Mouse (Mus musculus) embryonic facial prominence, embryonic 12.5 days (tissue): ENCODE measurements around the gene Msl3l2. TPM values are rescaled to one million over a fixed set of nuclear protein-coding genes. Genes with fewer than 3 reads are reported as not detected.

Source experiments
- ATAC-seq: fragments of 200-750 bp; cut with Nextera tagmentation; 2 replicates; pipeline ENCODE4 v1.8.0; 2017; ENCODE audit not compliant: insufficient number of reproducible peaks, insufficient read depth, low FRiP score, low TSS enrichment
- H3K27ac ChIP-seq: fragments of 300-500 bp; sonication (generic); 2 replicates; pipeline ENCODE4 v1.5.1; 2016; ENCODE audit warnings: mild to moderate bottlenecking
- H3K27me3 ChIP-seq: fragments of 300-500 bp; sonication (generic); 2 replicates; pipeline ENCODE4 v1.6.1; 2016; ENCODE audit warnings: mild to moderate bottlenecking, moderate library complexity
- H3K36me3 ChIP-seq: fragments of 300-500 bp; sonication (generic); 2 replicates; pipeline ENCODE4 v1.6.1; 2016; ENCODE audit warnings: mild to moderate bottlenecking
- H3K4me1 ChIP-seq: fragments of 300-500 bp; sonication (generic); 2 replicates; pipeline ENCODE4 v1.6.1; 2016
- H3K4me2 ChIP-seq: fragments of 300-500 bp; sonication (generic); replicated peaks from 2 replicates; pipeline ENCODE4 v1.6.1; 2016; ENCODE audit warnings: mild to moderate bottlenecking, moderate library complexity
- H3K4me3 ChIP-seq: fragments of 300-500 bp; sonication (generic); 2 replicates; pipeline ENCODE4 v1.5.1; 2016; ENCODE audit warnings: mild to moderate bottlenecking
- H3K9ac ChIP-seq: fragments of 300-500 bp; sonication (generic); 2 replicates; pipeline ENCODE4 v1.6.1; 2016; ENCODE audit warnings: mild to moderate bottlenecking, moderate library complexity
- H3K9me3 ChIP-seq: fragments of 300-500 bp; sonication (generic); 2 replicates; pipeline ENCODE4 v1.6.1; 2016; ENCODE audit warnings: mild to moderate bottlenecking, moderate library complexity
- WGBS: fragments of 180-500 bp; shearing (Covaris S2); methylation state at CpG from one replicate; pipeline ENCODE4 v1.1.7; 2016; 5-methylcytosine and 5-hydroxymethylcytosine counted together
- polyA plus RNA-seq: library from polyadenylated mRNA; unstranded; fragments of >200 nt; fragmentation: Nextera tagmentation; extraction: Ambion mirVana; gene quantifications from 2 replicates; pipeline ENCODE4 v1.2.1, GENCODE M21; 2016

The Msl3l2 gene
- polyA plus RNA-seq, 1 experiment from 2014 or later: 12.3 TPM

DNA sequence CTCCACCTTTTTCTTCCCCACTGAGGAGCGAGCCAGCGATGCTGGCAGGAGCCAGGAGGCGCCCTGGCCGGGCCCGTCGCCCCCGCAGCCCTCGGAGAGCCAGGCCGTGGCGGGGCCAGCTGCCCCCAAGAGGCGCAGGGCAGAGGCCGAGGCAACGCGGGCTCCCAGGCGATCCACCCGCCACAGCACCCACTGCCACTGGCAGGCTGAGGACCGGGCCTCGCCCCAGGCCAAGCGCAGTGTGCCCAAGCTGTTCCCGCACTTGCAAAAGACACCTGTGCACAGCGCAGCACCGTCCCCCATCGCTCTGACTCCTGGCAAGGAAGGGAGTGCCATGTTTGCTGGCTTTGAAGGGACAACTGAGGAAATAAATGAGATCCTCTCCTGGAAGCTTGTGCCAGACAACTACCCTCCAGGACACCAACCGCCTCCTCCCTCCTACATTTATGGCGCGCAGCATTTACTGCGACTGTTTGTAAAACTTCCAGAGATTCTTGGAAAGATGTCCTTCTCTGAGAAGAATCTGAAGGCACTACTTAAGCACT is 9.0 kb downstream of the Msl3l2 start:
- no peaks in the 10 kb centered on the region for H3K9me3 ChIP-seq
- peak overlapping the region; percentile 68 for H3K9ac ChIP-seq
- H3K27me3 ChIP-seq: no peaks in the 10 kb centered on the region
- H3K27ac ChIP-seq: peak overlapping the region; percentile 62
- peak overlapping the region; percentile 93 for H3K4me2 ChIP-seq
- peak overlapping the region; percentile 49 for H3K4me3 ChIP-seq
- 16% methylated on average over 27 of the region's 27 CpGs for WGBS
- H3K4me1 ChIP-seq: peaks cover 7% of the 10 kb centered on the region; the same call in 1 of the 2 replicates
- peak; percentile 77 for ATAC-seq
- H3K36me3 ChIP-seq: no peaks in the 10 kb centered on the region

DNA sequence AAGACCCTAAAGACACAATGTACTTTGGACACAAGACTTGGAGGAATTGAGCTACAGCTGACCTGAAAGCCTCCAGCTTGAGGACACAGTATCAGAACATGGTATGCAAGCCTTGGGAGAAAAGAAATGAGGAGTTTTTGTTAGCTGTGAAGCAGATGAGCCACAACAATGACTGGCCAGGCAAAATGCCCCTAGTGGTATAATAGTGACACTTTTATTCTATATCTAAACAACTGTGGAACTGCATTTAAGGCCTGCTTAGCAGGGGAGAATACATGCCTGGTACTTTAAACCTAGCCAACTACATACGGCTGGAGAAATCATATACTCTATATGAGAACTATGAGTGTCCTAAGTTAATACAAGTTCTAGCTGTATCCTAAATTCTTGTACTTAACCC is 20.3 kb downstream of the Msl3l2 start:
- H3K27ac ChIP-seq: no peak overlapping the region
- no peak overlapping the region for H3K4me2 ChIP-seq
- H3K27me3 ChIP-seq: no peaks in the 10 kb centered on the region
- no peaks in the 10 kb centered on the region for H3K4me1 ChIP-seq
- H3K9ac ChIP-seq: no peak overlapping the region
- ATAC-seq: no peak
- no peaks in the 10 kb centered on the region for H3K9me3 ChIP-seq
- H3K4me3 ChIP-seq: no peak overlapping the region
- WGBS: 81% methylated on average over 1 of the region's 1 CpGs
- H3K36me3 ChIP-seq: no peaks in the 10 kb centered on the region

DNA sequence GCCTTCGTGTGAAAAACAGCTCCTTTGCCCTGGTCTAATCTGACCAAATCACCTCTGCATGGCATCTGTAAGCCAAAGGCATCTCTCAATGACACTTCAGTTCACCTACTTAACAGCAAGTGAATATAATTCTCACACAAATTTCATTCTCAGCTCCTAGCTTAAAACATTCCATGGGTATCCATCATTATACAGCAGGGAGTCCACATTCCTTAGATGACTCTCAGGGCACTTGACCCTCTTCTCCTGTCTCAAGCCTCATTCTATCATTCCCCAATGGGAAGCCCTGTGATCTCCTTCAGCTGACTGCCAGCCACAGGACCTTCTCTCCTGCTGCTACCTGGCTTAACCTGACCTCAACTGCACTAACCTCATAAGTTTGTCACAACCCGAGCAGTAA is 22.9 kb downstream of the Msl3l2 start:
- Histone ChIP-seq H3K4me1 (no peaks in the 10 kb centered on the region), H3K4me2 (no peak overlapping the region), H3K4me3 (no peak overlapping the region), H3K27ac (no peak overlapping the region), H3K9me3 (no peaks in the 10 kb centered on the region), H3K9ac (no peak overlapping the region), H3K27me3 (no peaks in the 10 kb centered on the region), H3K36me3 (no peaks in the 10 kb centered on the region)
- no peak for ATAC-seq
- 82% methylated on average over 2 of the region's 2 CpGs for WGBS

- Histone ChIP-seq H3K36me3 (no peaks in the 10 kb centered on the region), H3K4me2 (no peak overlapping the region), H3K27me3 (no peaks in the 10 kb centered on the region), H3K27ac (no peak overlapping the region), H3K9ac (no peak overlapping the region), H3K4me3 (no peak overlapping the region), H3K4me1 (no peaks in the 10 kb centered on the region), H3K9me3 (no peaks in the 10 kb centered on the region)
- no peak for ATAC-seq
- 90% methylated on average over 5 of the region's 5 CpGs for WGBS
Observed at GRCm38 (mm10) chr10:56137191-56137590, 30.5 kb downstream of the Msl3l2 start.

- H3K4me1 ChIP-seq: no peaks in the 10 kb centered on the region
- WGBS: 90% methylated on average over 3 of the region's 3 CpGs
- no peak for ATAC-seq
- no peak overlapping the region for H3K27ac ChIP-seq
- H3K9me3 ChIP-seq: no peaks in the 10 kb centered on the region
- no peaks in the 10 kb centered on the region for H3K36me3 ChIP-seq
- no peak overlapping the region for H3K9ac ChIP-seq
- no peak overlapping the region for H3K4me2 ChIP-seq
- no peaks in the 10 kb centered on the region for H3K27me3 ChIP-seq
- H3K4me3 ChIP-seq: no peak overlapping the region
Observed at GRCm38 (mm10) chr10:56148920-56149319, 42.2 kb downstream of the Msl3l2 start.

DNA sequence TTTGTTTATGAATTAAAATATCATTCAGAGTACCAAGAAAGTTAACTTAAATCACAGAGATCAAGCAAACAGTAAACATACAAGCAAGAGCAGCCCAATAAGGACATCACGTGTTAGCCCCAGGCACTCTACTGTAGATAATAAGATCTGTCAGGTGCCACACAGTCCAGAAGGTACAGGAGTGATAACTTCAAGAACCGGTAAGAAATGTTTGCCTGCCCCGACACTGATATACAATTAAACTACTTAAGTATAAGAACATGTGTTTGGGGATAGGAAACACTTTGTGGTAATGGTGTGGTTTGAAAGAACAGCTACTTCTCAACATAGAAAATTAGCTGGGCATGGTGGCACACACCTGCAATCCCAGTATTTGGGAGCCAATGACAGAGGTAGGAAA is 50.2 kb downstream of the Msl3l2 start:
- no peak for ATAC-seq
- no peak overlapping the region for H3K4me3 ChIP-seq
- H3K4me2 ChIP-seq: no peak overlapping the region
- 85% methylated on average over 3 of the region's 3 CpGs for WGBS
- H3K4me1 ChIP-seq: no peaks in the 10 kb centered on the region
- H3K9ac ChIP-seq: no peak overlapping the region
- no peaks in the 10 kb centered on the region for H3K27me3 ChIP-seq
- H3K36me3 ChIP-seq: no peaks in the 10 kb centered on the region
- no peak overlapping the region for H3K27ac ChIP-seq
- no peaks in the 10 kb centered on the region for H3K9me3 ChIP-seq

DNA sequence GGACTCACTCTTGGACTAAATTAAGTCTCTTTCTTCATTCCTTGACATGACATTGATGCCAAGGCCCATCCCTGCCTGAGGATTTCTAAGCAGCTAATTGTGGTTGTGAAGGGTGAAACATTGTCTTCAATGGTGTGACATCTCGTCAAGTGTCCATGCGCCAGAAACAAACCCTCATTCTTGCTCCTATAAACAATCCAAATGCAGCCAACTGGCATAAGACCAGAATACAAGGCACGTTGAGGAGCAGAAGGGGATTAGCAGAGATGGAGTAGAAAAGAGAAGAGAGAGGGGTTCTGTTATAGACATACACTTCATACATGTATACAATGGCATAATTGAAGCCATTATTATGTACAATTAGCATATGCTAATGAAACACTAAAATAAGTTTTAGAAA is 51.5 kb downstream of the Msl3l2 start:
- 79% methylated on average over 3 of the region's 3 CpGs for WGBS
- H3K9ac ChIP-seq: no peak overlapping the region
- no peaks in the 10 kb centered on the region for H3K4me1 ChIP-seq
- no peak for ATAC-seq
- H3K4me2 ChIP-seq: no peak overlapping the region
- H3K27ac ChIP-seq: no peak overlapping the region
- H3K27me3 ChIP-seq: no peaks in the 10 kb centered on the region
- H3K4me3 ChIP-seq: no peak overlapping the region
- no peaks in the 10 kb centered on the region for H3K36me3 ChIP-seq
- H3K9me3 ChIP-seq: no peaks in the 10 kb centered on the region

DNA sequence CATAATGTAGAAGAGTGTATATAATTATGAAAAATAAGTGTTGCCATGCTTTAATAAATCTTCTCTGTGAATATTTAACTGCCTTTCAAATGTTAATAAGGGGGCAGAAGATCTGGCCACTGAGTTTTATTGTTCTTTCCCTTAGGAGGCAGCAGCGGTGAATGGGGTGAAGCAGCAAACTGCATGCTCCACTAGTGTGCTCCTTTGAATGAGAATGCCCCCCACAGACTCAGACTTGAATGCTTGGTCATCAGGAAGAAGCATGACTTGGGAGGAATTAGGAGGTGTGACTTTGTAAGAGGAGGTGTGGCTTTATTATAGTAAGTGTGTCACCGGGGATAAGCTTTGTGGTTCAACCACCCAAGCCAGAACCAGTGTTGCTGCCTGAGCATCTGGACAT is 52.0 kb downstream of the Msl3l2 start:
- no peaks in the 10 kb centered on the region for H3K4me1 ChIP-seq
- no peak overlapping the region for H3K4me2 ChIP-seq
- no peaks in the 10 kb centered on the region for H3K9me3 ChIP-seq
- 77% methylated on average over 2 of the region's 2 CpGs for WGBS
- no peaks in the 10 kb centered on the region for H3K27me3 ChIP-seq
- no peak for ATAC-seq
- H3K27ac ChIP-seq: no peak overlapping the region
- no peak overlapping the region for H3K9ac ChIP-seq
- no peak overlapping the region for H3K4me3 ChIP-seq
- no peaks in the 10 kb centered on the region for H3K36me3 ChIP-seq

DNA sequence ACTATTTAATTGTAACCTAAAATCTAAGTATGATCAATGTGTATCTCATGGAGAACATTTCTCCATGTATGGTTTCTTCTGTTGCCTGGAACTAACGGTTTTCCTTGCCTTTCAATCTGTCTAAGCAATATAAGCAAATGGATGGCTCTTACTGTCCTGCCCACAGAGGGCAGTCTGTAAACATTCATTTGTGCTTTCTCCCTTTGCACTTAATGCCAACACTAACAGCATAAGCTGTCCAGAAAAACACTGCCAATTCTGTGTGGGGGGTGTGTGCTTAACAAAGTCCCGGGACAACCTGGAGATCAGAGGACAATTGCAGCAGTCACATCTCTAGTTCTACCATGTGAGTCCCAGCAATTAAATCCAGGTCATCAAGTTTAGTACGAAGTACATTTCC is 57.7 kb downstream of the Msl3l2 start:
- Histone ChIP-seq H3K4me2 (no peak overlapping the region), H3K9me3 (no peaks in the 10 kb centered on the region), H3K36me3 (no peaks in the 10 kb centered on the region), H3K4me3 (no peak overlapping the region), H3K9ac (no peak overlapping the region), H3K27ac (no peak overlapping the region), H3K4me1 (no peaks in the 10 kb centered on the region), H3K27me3 (no peaks in the 10 kb centered on the region)
- 70% methylated on average over 3 of the region's 3 CpGs for WGBS
- no peak for ATAC-seq

DNA sequence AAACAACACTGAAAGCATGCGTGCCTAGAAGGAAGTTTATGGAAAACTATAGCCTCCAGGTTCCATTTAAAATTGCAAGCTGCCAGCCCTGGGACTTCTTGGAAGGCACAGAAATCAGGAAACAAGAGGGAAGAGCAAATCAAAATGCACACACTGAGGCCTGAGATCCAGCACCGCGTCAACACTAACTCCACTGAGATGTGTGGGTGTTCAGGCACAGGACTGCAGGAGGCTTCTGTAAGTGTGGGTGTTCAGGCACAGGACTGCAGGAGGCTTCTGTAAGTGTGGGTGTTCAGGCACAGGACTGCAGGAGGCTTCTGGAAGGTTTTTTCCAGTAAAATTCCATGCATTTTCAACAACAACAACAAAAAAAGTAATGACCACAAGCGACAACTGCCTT is 59.0 kb downstream of the Msl3l2 start:
- ATAC-seq: no peak
- WGBS: 78% methylated on average over 4 of the region's 4 CpGs

More for the DNA sequence above, 59.0 kb downstream of the Msl3l2 start:
- H3K27me3 ChIP-seq: no peaks in the 10 kb centered on the region
- no peak overlapping the region for H3K9ac ChIP-seq
- H3K4me2 ChIP-seq: no peak overlapping the region
- H3K36me3 ChIP-seq: no peaks in the 10 kb centered on the region
- no peaks in the 10 kb centered on the region for H3K4me1 ChIP-seq
- no peak overlapping the region for H3K4me3 ChIP-seq
- no peaks in the 10 kb centered on the region for H3K9me3 ChIP-seq
- H3K27ac ChIP-seq: no peak overlapping the region

Other genes with a start within 250 kb of the Msl3l2 start
- 4.8 and 5.0 TPM in 2 replicates for gene Tbc1d32, start 121.8 kb downstream of the Msl3l2 start, polyA plus RNA-seq